Mouse (Mus musculus) CH12.LX (cell line): ENCODE data around the gene Tbx1.

ENCODE experiments used
- CTCF ChIP-seq, 2 experiments: IDR thresholded peaks in 1 of 2; conservative IDR thresholded peaks in 1 of 2; 2 replicates each; pipeline ENCODE4 v1.5.1; 2011 to 2012; ENCODE audit warnings: low read depth in 2 of 2, low read length in 2 of 2, improper control_type of control experiment in 1 of 2, inconsistent platforms in 1 of 2, mild to moderate bottlenecking in 1 of 2, moderate library complexity in 1 of 2
- E2F4 ChIP-seq: IDR thresholded peaks from 2 replicates; pipeline ENCODE4 v1.6.1; 2011; ENCODE audit warnings: low read depth, low read length, improper control_type of control experiment; ENCODE audit not compliant: insufficient replicate concordance
- EP300 ChIP-seq: IDR thresholded peaks from 2 replicates; pipeline ENCODE4 v1.6.1; 2011; ENCODE audit warnings: low read length, improper control_type of control experiment
- ETS1 ChIP-seq: conservative IDR thresholded peaks from 2 replicates; pipeline ENCODE4 v1.6.1; 2012; ENCODE audit warnings: low read depth, mild to moderate bottlenecking, inconsistent platforms, low read length, improper control_type of control experiment, moderate library complexity
- MAFK ChIP-seq: IDR thresholded peaks from 2 replicates; pipeline ENCODE4 v1.6.1; 2011; ENCODE audit warnings: low read length, improper control_type of control experiment; ENCODE audit not compliant: insufficient replicate concordance
- MAZ ChIP-seq: IDR thresholded peaks from 2 replicates; pipeline ENCODE4 v1.6.1; 2012; ENCODE audit warnings: low read depth, mild to moderate bottlenecking, inconsistent platforms, low read length, improper control_type of control experiment, moderate library complexity
- MXI1 ChIP-seq: IDR thresholded peaks from 2 replicates; pipeline ENCODE4 v1.6.1; 2011; ENCODE audit warnings: mild to moderate bottlenecking, low read depth, low read length, improper control_type of control experiment
- MYC ChIP-seq: IDR thresholded peaks from 2 replicates; pipeline ENCODE4 v1.6.1; 2011; ENCODE audit warnings: low read depth, mild to moderate bottlenecking, improper control_type of control experiment, low read length
- POLR2A ChIP-seq: IDR thresholded peaks from 2 replicates; pipeline ENCODE4 v1.6.1; 2011; ENCODE audit warnings: low read depth, mild to moderate bottlenecking, improper control_type of control experiment, low read length
- POLR2AphosphoS2 ChIP-seq: IDR thresholded peaks from 2 replicates; pipeline ENCODE4 v1.6.1; 2011; ENCODE audit warnings: low read depth, low read length, improper control_type of control experiment
- SMC3 ChIP-seq: IDR thresholded peaks from 2 replicates; pipeline ENCODE4 v1.6.1; 2011; ENCODE audit warnings: low read depth, low read length, improper control_type of control experiment
- USF1 ChIP-seq: IDR thresholded peaks from 2 replicates; pipeline ENCODE4 v1.6.1; 2014; ENCODE audit warnings: low read depth, mild to moderate bottlenecking, inconsistent platforms, low read length, improper control_type of control experiment
- ZC3H11A ChIP-seq: IDR thresholded peaks from 2 replicates; pipeline ENCODE4 v1.6.1; 2012; ENCODE audit warnings: low read depth, mild to moderate bottlenecking, inconsistent platforms, low read length, improper control_type of control experiment
- ZMIZ1 ChIP-seq: IDR thresholded peaks from 2 replicates; pipeline ENCODE4 v1.6.1; 2012; ENCODE audit warnings: low read depth, mild to moderate bottlenecking, inconsistent platforms, low read length, improper control_type of control experiment

- TF ChIP-seq MAFK (no peak), E2F4 (no peak), CTCF (conservative IDR thresholded peaks at IDR 0.05 in 1 of 2, IDR thresholded peaks at IDR 0.05 in 1 of 2; ENCODE audit: low read depth in 2 of 2, low read length in 2 of 2) (no peak), POLR2AphosphoS2 (no peak), USF1 (no peak), EP300 (no peak), POLR2A (no peak), MAZ (no peak), ZC3H11A (no peak), MXI1 (no peak), ETS1 (no peak), SMC3 (no peak), MYC (no peak), ZMIZ1 (no peak)
Measured at GRCm38 (mm10) chr16:18543151-18543829, 47.2 kb downstream of the Tbx1 start.
